Mouse (Mus musculus) liver, embryonic 14.5 days (tissue): ENCODE results near the gene Polr2c. TPM values are rescaled to one million over a fixed set of nuclear protein-coding genes. Genes with fewer than 3 reads are reported as not detected.

Experiments
- ATAC-seq: fragments of 200-750 bp; cut with Nextera tagmentation; 2 replicates; pipeline ENCODE4 v1.8.0; 2017; ENCODE audit warnings: moderate number of reproducible peaks, mild to moderate bottlenecking, moderate library complexity; ENCODE audit not compliant: insufficient read depth
- DNase-seq, 3 experiments: peaks; one replicate each; pipeline ENCODE4 v3.0.0-alpha.2; 2012 to 2013; ENCODE audit warnings: low read depth in 3 of 3, low spot score in 3 of 3
- H3K27ac ChIP-seq: fragments of 300-500 bp; sonication (generic); 2 replicates; pipeline ENCODE4 v1.5.1; 2014; ENCODE audit warnings: moderate library complexity, mild to moderate bottlenecking, control low read depth, inconsistent platforms
- H3K27me3 ChIP-seq: fragments of 300-500 bp; sonication (generic); 2 replicates; pipeline ENCODE4 v1.6.1; 2014; ENCODE audit warnings: mild to moderate bottlenecking, low read length, moderate library complexity; ENCODE audit not compliant: control insufficient read depth, insufficient read depth
- H3K36me3 ChIP-seq: fragments of 300-500 bp; sonication (generic); replicated peaks from 2 replicates; pipeline ENCODE4 v1.6.1; 2014; ENCODE audit warnings: low read depth; ENCODE audit not compliant: control insufficient read depth, insufficient read depth
- H3K4me1 ChIP-seq, 2 experiments: fragments of 200-500 bp in 1 of 2; fragments of 300-500 bp in 1 of 2; sonication (generic) in 1 of 2; replicated peaks; 2 replicates each; pipeline ENCODE4 v1.6.1; 2012 to 2014; ENCODE audit warnings: antibody characterized with exemption in 1 of 2, inconsistent platforms in 1 of 2, low read length in 1 of 2; ENCODE audit not compliant: control insufficient read depth in 2 of 2, insufficient read depth in 2 of 2
- H3K4me2 ChIP-seq: fragments of 300-500 bp; sonication (generic); 2 replicates; pipeline ENCODE4 v1.6.1; 2014; ENCODE audit warnings: low read depth, mild to moderate bottlenecking, control low read depth, moderate library complexity
- H3K4me3 ChIP-seq, 2 experiments: fragments of 200-500 bp in 1 of 2; fragments of 300-500 bp in 1 of 2; sonication (generic) in 1 of 2; 2 replicates each; pipeline ENCODE4 v1.5.1; 2012 to 2014; ENCODE audit warnings: low read depth in 2 of 2, low read length in 2 of 2, mild to moderate bottlenecking in 2 of 2, control low read depth in 1 of 2, inconsistent platforms in 1 of 2, moderate library complexity in 1 of 2; ENCODE audit not compliant: insufficient read depth in 1 of 2
- H3K9ac ChIP-seq: fragments of 300-500 bp; sonication (generic); replicated peaks from 2 replicates; pipeline ENCODE4 v1.6.1; 2014; ENCODE audit warnings: mild to moderate bottlenecking, control low read depth, moderate library complexity
- H3K9me3 ChIP-seq: fragments of 300-500 bp; sonication (generic); 2 replicates; pipeline ENCODE4 v1.6.1; 2016; ENCODE audit warnings: low read length, mixed read lengths; ENCODE audit not compliant: control insufficient read depth
- CTCF ChIP-seq: IDR thresholded peaks from 2 replicates; pipeline ENCODE4 v1.5.1; 2016; ENCODE audit warnings: antibody characterized with exemption, low read depth, control low read depth
- EP300 ChIP-seq: IDR thresholded peaks from 2 replicates; pipeline ENCODE4 v1.6.1; 2016; ENCODE audit warnings: antibody characterized with exemption, low read depth
- WGBS: fragments of 180-500 bp; shearing (Covaris S2); extraction: QIAGEN DNeasy Blood & Tissue Kit; methylation state at CpG from one replicate; pipeline ENCODE4 v1.1.7; 2014; ENCODE audit not compliant: insufficient replicate concordance; 5-methylcytosine and 5-hydroxymethylcytosine counted together
- polyA plus RNA-seq, 2 experiments: library from polyadenylated mRNA; depleted of rRNA in 1 of 2; stranded (reverse) in 1 of 2; unstranded in 1 of 2; fragments of >200 nt; fragmentation: Nextera tagmentation in 1 of 2; extraction: Ambion mirVana in 1 of 2; gene quantifications; 2 replicates each; pipeline versions ENCODE4 v1.2.1 to v1.2.3; 2012 to 2014

Polr2c gene
- polyA plus RNA-seq, 2 experiments, result 51.6 to 73.5 TPM

DNA sequence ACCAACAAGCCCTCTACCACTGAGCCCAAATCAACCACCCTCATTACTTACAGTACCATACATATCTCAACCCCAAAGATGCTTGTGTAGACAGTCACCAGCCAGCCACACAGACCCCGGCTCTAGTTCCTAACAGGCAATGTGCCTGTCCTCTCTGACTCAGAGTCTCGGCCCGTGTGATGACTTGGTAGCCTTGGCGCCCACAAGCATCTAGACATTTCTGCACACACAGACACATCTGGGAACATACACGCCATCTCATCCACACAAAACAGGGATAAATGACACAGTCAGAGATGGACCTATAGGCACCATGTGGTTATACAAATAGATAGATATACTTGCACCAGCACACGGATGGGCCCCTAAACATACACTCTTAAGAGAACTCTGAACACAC lies 57.0 kb downstream of the Polr2c start:
- Histone ChIP-seq H3K27ac (no peak overlapping the region), H3K4me1 (peaks cover 5 to 18% of the 10 kb centered on the region in 2 experiments), H3K27me3 (peaks cover 6% of the 10 kb centered on the region; the same call in 1 of the 2 replicates), H3K4me3 (no peak overlapping the region), H3K36me3 (no peaks in the 10 kb centered on the region), H3K9me3 (no peaks in the 10 kb centered on the region), H3K9ac (no peak overlapping the region), H3K4me2 (no peak overlapping the region)
- TF ChIP-seq EP300, result no peak
- TF ChIP-seq CTCF, result no peak
- no peak for ATAC-seq
- DNase-seq, result no peak
- 76% methylated on average over 6 of the region's 6 CpGs for WGBS

DNA sequence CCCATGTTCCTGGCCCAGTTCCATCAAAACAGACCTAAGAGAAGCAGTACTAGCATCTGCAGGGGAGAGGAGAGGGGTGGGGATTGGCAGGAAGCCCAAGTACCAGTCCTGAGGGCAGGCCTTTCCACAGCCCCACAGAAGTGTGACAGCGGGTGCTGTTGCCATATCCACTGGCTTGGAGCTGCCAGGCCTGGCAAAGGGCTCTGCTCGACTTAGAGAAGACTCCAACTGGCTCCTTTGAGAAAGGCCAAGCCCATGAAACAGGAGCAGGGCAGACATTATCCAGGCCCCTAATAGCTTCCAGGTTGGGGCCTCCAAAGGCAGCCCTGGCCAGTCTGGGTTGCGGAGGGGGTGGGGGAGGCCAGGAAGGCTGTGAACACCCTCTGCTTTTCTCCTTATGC lies 57.5 kb downstream of the Polr2c start:
- ATAC-seq (no peak), DNase-seq (no peak)
- no peak for TF ChIP-seq CTCF
- TF ChIP-seq EP300, result no peak
- Histone ChIP-seq H3K27me3 (peaks cover 6% of the 10 kb centered on the region; the same call in 1 of the 2 replicates), H3K9ac (no peak overlapping the region), H3K4me2 (no peak overlapping the region), H3K4me1 (peaks cover 5 to 17% of the 10 kb centered on the region in 2 experiments), H3K4me3 (no peak overlapping the region), H3K9me3 (no peaks in the 10 kb centered on the region), H3K27ac (no peak overlapping the region), H3K36me3 (no peaks in the 10 kb centered on the region)
- 74% methylated on average over 3 of the region's 3 CpGs for WGBS

DNA sequence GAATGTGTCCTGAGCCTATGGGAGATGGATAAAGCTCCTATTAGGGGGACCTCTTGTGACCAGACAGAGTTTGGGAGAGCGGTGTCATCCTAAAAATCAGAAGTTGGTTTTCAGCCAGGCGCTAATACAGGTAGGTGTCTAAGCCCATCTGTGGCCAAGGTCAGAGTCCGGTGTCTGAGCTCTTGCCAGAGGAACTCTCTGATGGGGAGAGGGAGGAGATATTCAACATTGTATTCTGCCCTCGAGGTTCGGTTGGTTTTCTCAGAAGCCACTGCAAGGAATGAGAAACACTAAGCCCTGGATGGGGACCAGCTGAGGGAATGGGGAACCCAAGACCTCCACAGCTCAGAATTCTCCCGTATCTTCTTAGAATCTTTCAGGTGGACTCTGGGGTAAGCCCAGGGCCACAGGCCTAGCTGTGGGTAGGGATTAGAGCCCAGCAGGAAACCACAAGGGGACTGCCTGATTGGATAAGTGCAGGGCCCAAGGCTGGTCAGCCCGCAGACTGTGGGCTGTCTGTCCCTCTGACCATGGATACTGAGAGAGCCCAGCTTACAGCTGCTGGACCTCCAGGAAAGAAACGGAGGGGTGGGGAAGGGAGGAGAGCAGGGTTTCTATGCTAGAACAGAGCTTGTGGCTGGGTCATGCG lies 59.2 kb downstream of the Polr2c start:
- Histone ChIP-seq H3K27me3 (peaks cover 6% of the 10 kb centered on the region; the same call in 1 of the 2 replicates), H3K9ac (no peak overlapping the region; the same call in 1 of the 2 replicates), H3K4me2 (peak overlapping the region; percentile 95), H3K9me3 (no peaks in the 10 kb centered on the region), H3K4me1 (peaks cover 5 to 17% of the 10 kb centered on the region in 2 experiments), H3K36me3 (no peaks in the 10 kb centered on the region), H3K27ac (no peak overlapping the region), H3K4me3 (peak overlapping the region; percentile 62 to 76; a peak in 2 of 4 replicates)
- TF ChIP-seq CTCF, result no peak
- no peak for TF ChIP-seq EP300
- WGBS, result 22% methylated on average over 9 of the region's 9 CpGs
- no peak for DNase-seq
- ATAC-seq, result no peak

GRCm38 (mm10) chr8:94916960-94917324 lies 59.7 kb downstream of the Polr2c start:
- ATAC-seq, result peak; percentile 11; the same call in 1 of the 2 replicates

GRCm38 (mm10) chr8:94917352-94917751 lies 60.1 kb downstream of the Polr2c start:
- Histone ChIP-seq H3K4me1 (peaks cover 11 to 26% of the 10 kb centered on the region in 2 experiments), H3K9me3 (no peaks in the 10 kb centered on the region), H3K27me3 (peaks cover 6% of the 10 kb centered on the region; the same call in 1 of the 2 replicates), H3K36me3 (no peaks in the 10 kb centered on the region), H3K4me3 (peak overlapping the region; percentile 62 to 76), H3K27ac (no peak overlapping the region), H3K4me2 (peak overlapping the region; percentile 95), H3K9ac (peak overlapping the region; percentile 72)
- TF ChIP-seq CTCF, result peak; percentile 84
- TF ChIP-seq EP300, result no peak
- WGBS, result under 1% methylated on average over 27 of the region's 27 CpGs
- ATAC-seq (peak; percentile 84), DNase-seq (peak; percentile 61 to 67 (median 63))

More at GRCm38 (mm10) chr8:94916960-94917324, 59.7 kb downstream of the Polr2c start:
- Histone ChIP-seq H3K4me1 (peaks cover 7 to 22% of the 10 kb centered on the region in 2 experiments), H3K4me3 (peak overlapping the region; percentile 62 to 76), H3K9ac (peak overlapping the region; percentile 43), H3K27ac (no peak overlapping the region), H3K9me3 (no peaks in the 10 kb centered on the region), H3K4me2 (peak overlapping the region; percentile 95), H3K36me3 (no peaks in the 10 kb centered on the region), H3K27me3 (peaks cover 6% of the 10 kb centered on the region; the same call in 1 of the 2 replicates)
- 6% methylated on average over 10 of the region's 10 CpGs for WGBS
- no peak for DNase-seq
- TF ChIP-seq EP300 (no peak), CTCF (no peak)
